Mouse (Mus musculus) spleen, embryonic (tissue): ENCODE measurements around the gene Hprt.

Experiments used
- CTCF ChIA-PET: fragments of 350-600 bp; sonication (Branson Sonifier 250); formaldehyde crosslinking; loops from one replicate; lab custom pipeline; 2022; lab: Charles Lee

Gene Hprt

DNA sequence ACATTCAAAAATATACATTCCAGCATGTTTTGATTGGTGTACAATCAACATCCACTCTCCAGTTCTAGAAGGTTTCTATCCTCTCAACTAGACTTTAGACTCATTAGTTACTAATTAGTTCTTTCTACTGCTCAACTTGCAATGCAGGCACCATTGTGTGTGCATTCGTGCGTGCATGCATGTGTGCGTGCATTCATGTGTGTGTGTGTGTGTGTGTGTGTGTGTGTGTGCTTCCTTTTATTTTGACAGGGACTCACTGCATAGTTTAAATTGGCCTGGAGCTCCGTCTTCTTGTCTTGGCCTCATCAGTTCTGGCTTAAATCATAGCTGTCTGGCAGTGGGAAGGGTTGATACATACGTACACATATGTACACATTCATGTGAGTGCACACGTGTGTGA lies 53.1 kb downstream of the Hprt start:
- CTCF ChIA-PET: interaction anchor here (0.6 kb wide), 1 partner anchor 23 kb away, joined by 3 read pairs; no protein-coding TSS in a partner anchor

DNA sequence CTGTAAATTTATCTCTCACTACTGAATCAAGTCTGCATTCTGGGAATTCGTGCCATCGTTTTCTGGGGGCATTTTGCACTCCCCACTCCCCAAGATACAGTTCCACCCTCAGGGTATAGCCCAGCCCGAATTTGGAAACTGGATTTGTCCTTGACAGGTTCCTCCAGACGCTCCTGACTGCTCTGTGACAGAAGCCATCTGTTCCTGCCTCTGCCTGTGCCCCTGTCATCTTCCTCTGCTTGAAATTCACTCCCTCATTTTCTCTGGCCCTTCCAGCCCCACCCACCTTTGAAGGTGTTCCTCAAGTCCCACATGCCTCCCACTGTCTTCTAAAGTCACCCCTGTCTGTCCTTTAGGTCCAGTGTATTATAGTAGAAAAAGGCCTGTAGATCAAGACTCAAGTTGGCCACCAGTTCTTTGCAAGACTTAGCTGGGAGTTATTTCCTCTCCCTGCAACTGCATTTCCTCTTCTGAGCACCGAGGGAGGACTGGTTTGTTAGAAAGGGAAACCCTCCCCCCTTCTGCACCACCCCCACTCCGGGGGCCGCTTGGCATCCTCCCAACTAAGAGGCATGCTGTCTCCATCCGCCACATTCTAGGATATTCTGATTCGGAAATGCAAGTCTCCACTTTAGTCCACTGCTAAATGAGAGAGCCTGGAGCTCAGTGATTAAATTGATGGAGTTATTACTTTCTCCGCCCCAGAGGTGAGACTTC lies 57.4 kb downstream of the Hprt start:
- CTCF ChIA-PET: no interaction called here

DNA sequence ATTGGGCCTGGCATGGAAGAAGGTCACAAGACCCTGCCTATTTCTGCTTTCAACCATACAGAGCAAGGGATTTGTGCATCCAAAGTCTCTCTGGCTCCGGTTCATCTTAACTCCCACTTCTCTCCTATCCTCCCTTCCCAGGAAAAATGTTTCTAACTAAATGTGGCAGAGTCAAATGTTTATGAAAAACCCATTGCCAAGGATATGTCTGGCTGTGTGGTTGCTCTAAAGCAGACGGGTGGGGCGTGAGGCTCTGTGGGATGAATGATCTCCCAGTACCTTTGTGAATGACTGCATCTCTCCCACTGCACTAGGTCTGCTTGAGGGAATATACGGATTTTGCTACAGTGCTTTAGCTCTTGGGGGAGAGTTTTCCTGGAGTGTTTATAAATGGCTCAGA lies 58.1 kb downstream of the Hprt start:
- CTCF ChIA-PET: no interaction called here

DNA sequence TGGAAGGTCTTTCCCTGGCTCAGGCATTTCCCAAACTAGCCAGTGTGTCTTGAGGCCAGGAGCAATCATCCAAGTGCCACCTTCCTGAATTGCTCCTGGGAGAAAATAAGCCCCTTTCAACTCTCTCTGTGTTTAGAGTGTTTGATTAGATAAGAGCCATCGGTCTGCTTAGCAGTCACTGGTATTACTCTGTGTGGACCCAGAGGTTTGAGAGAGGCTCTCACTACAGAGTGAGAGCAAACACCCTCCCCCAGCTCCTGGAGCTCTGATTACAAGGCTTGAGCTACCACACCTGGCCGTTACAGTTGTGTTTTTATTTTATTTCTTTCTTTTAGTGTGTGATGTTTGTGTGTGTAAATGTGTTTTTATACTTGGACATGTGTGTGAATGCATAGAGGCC lies 59.0 kb downstream of the Hprt start:
- CTCF ChIA-PET: no interaction called here

DNA sequence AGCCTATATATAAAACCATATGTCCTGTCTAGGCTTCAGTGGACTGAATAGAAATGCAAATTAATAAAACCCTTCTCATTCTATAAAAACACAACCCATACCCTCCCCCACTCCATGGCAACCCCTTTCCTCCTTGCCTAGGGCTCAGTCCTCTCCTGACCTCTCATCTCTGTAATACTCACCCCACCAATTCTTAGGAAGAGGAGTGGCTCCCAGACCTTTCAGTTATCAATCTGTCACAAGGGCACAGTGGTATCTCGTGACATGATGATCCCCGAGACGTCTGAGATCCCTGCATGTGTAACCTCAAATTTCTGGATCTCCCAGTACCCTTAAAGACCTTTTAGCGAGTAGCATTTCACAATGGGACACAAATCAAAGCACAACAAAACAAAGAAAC lies 61.3 kb downstream of the Hprt start:
- CTCF ChIA-PET: no interaction called here

DNA sequence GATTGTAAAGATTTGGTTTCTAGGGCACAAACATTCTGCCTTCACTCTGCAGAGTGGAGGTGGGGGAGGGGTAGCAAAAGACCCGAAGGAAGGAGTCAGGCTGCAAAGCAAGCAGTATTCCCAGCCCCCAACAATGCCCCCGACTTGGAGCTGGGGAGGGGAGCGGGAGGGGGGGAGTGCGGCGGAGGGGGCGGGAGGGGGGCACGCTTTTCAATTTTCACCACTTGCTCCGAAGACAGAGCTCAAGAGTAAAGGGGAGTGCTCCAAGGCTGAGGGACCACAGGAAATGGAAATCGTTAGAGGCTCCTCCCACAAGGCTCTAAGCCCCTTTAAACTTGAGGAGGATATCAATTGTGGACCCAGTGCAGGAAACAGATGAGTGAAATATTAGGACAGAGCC lies 62.4 kb downstream of the Hprt start:
- CTCF ChIA-PET: no interaction called here

DNA sequence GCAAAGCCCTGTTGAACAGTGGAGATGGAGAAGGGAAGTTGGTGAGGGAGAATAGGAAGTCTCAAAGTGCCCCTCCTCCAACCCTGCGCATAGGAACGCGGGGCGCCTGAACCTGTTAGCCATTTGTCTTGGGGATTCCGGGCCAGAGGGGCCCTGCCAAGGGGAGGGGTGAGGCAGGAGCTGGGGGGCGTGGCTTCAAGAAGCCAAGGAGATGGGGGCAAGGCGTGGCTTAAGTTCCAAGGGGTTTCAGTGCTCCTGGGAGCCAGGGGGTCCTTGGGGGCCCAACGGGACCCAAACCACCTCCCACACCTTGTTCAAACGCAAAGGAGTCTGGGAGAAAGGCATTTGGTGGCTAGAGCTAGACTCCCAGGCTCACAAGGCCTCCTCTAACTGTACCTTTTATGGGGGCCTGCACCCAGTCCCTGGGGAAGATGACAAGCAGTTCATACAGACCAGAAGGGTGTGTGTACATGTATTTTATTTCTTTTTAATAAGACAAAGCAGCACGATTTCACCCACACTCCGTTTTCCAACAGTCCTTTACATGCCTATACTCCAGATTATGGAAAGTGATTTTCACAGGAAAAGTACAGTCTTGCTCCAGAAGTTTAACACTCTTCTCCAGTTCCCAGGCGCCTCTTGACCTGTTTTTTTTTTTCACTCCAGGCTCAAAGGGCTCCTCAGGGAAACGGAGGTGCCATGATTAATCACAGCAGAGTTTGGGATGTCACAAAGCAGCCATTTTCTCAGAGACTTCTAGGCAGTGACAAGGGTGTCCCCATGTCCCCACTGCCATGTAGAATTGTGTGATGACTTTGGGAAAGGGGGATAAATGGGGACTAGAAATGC lies 64.9 kb downstream of the Hprt start:
- CTCF ChIA-PET: no interaction called here

DNA sequence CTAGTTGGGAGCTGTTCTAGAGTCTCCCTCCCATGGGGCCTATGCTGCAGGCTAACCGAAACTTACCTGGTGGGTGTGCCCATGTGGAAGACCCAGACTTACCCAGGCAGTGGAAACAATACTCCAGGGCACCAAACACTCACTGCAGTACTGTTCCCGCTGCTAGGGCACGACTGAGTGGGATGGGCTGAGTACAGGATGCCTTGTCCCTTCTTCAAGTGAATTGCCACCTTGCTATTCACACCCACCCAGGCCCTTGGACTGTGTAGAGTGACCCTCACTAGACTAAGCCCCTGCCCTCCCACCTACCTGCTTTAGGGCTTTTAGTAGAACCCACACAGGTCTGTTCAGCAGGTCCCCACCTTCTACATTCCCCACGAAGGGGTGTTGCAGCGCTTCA lies 65.9 kb downstream of the Hprt start:
- CTCF ChIA-PET: no interaction called here

DNA sequence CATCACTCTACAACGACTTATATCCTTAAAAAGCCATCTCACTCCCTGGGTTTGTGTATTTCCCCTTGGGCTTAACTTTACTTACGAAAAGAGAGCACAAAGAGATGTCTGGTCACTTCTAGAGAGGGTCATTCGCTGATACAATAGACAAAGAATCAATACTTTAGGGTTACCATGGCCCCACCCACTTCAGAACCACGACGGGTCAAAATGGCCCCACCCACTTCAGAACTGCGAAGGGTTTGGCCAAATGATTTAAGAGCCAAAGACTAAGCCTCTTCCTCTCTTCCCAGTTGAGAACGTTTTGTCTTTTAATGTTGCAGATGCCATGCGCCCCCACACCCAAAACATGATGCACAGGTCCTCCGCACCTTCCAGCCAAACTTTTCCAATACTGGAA lies 67.8 kb downstream of the Hprt start:
- CTCF ChIA-PET: no interaction called here

DNA sequence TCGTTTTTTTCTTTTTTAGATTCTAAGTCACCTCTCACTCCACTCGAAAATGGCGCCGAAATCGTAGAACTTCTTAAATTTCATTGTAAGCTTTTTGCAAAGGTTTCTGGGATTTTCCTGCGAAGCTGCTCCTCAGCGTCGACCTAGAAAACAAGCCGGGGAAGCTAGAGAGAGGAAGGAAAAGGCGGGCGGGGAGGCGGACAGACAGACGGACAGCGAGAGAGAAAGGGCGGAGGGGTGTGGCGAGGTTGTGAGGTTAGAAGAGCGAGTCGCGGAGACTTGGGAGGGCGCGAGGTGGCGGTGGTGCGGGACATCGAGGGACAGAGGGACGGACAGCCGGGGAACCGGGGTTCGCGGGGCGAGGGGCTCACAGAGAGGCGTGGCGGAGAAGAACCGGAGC lies 68.7 kb downstream of the Hprt start:
- CTCF ChIA-PET: no interaction called here

DNA sequence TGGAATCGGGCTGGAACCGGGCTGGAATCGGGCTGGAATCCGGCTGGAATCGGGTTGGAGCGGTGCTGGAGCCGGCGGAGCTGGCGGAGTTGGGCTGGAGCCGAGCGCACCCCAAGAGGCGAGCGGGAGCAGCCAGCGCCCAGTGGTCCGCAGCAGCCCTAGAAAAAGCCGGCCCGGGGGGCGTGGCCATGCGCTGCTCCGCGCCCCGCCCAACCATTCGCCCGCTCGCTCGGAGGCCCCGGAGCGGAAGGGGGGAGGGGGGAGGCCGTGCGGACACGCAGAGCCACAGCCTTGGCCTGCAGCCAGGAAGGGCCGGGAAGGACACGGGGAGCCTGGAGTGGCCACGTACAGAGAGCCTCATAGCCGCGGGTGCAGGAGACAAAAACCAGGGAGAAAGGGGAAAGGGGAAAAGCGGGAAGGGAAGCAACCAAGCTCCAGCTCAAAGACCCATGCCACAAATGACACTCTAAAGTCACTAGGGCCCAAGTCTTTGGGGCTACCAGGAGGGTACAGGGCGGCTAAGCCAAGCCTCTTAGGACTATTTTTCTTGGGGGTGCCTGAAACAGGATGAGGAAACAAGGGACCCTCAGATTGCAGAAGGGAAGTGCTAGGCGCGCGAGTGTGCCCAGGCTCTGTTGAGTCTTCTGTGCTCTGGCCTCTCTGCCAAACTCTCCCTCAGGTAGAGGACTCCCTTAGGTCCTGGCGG lies 69.3 kb downstream of the Hprt start:
- CTCF ChIA-PET: no interaction called here

DNA sequence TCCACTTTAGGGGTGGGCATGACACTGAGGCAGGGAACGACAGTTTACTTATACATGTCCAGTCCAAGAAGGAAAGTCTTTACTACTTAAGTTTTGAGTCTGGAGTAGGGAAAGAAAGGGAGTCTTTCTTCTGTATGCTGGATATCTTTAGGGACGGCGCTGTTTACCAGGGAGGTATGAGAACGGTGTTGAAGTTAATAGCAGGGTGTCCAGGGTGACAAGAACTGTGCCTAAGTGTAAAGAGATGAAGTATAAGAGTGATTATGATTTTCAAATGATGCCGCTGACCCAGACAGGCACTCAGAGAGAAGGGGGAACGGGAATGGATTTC lies 69.8 kb downstream of the Hprt start:
- CTCF ChIA-PET: no interaction called here

DNA sequence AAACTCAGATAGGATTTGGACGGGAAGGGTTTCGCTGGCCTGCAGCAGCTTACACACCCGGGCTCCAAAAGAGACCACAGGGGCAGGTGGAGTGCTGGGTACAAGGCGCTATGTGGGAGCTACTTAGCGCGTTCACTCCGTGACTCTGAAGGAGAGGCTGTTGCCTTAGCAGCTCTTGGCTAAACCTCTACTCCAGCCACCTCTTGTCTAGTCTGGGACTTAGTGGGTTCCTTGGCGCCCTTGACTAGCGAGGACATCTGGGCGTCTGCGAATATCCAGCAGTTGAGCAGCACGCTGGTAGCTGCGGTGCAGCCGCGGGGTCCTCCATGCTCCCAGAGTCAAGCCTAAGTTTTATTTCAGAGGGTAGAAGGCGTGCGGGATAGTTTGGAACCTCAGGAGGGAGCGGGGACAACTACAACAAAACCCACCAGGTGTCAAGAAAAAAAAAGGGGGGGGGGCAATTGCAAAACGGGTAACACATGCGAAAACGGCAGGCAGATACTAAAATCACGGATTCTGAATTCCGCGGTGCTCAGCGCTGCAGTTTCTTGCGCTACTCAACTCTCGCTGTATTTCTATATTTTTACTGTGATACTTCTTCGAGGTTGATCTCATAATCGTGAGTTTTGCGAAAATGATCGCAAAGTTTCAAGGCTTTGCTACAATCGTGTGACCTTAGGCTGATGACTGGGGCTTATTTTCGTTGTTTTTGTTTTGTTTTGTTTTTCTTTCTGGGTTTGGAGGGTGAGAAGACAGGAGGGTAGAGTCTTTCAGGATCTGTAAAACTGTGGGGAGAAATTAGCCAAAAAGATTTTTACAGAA lies 70.7 kb downstream of the Hprt start:
- CTCF ChIA-PET: interaction anchor here (0.7 kb wide), 1 partner anchor 283 kb away, joined by 8 read pairs; no protein-coding TSS in a partner anchor

DNA sequence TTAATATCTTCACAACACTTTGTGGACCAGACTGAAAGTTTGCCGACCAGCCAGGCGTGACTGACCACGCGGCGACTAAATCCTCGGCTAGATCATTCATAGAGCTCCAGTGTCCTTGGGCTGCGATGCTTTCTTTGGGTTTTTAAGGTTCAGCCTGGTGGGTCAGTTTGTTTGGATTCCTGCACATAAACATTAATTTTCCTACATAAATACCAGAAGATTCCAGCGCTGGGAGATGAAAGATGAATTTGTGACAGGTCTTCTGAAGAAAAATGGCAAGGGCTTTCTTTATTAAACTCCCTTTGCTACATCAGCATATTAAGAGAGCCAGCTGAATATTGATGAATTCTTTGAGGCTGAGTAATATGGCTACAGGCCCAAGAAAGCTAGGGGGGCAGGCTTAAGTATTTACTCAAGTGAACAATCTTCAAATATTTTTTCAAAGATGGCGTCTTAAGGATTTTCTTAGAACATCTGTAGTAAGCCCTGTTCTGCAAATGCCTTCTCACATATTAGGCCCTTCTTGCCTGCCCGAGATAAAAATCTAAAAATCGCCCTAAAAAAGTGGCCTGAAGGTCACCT lies 71.6 kb downstream of the Hprt start:
- CTCF ChIA-PET: interaction anchor here (0.7 kb wide), 1 partner anchor 284 kb away, joined by 8 read pairs; no protein-coding TSS in a partner anchor

DNA sequence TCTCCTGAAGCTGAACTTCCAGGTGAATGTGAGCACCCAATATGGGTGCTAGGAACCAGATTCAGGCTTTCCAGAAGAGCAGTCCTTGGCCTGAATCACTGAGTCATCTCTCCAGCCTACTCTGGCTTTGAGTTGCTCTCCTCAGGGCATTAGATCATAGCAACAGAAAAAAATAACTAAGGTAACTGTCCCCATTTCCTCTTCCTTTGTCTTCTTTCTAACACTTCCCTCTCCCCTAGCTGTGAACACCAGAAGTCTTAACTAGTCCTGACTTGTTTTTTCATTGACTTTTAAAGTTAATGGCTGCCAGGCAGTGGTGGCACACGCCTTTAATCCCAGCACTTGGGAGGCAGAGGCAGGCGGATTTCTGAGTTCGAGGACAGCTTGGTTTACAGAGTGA lies 76.5 kb downstream of the Hprt start:
- CTCF ChIA-PET: interaction anchor here (0.6 kb wide), 1 partner anchor 23 kb away, joined by 3 read pairs; no protein-coding TSS in a partner anchor
